Mouse (Mus musculus) brain, adult 2 months (tissue): ENCODE measurements around the gene Plppr1.
A peak's percentile ranks its signal among the peaks of the same experiment; 100 is the strongest.

Experiments
- DNase-seq: peaks from one replicate; pipeline ENCODE4 v3.0.0; 2011; ENCODE audit warnings: low read depth, low spot score

Gene Plppr1

DNA sequence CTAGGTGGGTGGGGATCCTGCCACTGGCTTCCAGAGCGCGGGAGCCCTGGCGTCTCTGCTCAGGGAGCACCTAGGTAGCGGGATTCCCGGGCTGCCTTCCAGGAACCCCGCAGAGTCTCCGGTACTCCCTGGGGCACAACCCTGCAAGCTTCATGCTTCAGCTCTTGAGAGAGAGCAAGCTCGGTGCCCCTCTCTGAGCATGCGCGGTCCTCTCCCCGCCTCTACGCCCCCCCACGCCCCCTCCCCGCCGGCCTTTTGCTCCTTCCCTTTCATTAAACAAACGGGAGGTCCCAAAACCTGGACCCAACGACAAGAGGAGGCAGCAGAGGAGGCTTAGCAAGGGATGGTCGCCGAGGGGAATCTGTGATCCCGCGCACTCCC is at the start of gene Plppr1:
TSS of gene Plppr1 (plus strand) at position 253 of the 381 bp plus-strand sequence.
- DNase-seq = peak; percentile 75

DNA sequence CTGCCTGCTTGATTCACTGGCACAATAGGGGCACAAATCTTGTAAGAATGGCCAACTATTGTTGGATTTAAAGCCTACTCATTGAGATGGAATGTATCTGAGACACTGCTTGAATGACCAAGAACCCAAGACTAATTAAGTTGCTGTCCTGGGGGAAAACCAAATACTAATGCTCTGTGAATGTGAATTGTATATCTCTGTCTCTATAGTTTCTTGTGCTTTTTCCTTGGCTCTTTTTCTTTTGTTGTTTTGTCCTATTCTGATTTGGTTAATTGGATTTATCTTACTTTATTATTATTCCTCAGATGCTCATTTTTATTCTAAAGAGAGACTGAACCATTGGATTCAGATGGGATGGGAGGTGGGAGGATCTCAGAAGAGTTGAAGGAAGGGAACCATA is 42.4 kb upstream of the Plppr1 start:
- DNase-seq = no peak

DNA sequence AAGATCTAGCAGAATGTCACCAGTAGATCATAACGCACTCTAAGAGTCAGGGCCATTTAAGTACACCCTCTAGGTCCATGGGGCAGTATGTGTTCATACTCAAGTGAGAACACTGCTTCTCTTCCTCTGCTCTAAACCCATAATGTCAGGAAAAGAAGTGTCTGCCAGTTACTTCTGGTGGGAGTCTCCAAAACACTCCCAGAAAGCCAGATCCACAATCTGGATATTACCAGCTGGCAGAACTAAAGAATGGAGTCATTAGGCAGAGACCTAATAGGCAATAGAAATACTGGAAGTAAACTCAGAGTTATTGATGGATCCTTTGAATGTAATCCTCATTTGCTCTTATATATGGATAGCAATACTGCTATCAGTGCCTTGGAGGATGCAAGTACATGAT is 35.9 kb upstream of the Plppr1 start:
- DNase-seq = no peak

DNA sequence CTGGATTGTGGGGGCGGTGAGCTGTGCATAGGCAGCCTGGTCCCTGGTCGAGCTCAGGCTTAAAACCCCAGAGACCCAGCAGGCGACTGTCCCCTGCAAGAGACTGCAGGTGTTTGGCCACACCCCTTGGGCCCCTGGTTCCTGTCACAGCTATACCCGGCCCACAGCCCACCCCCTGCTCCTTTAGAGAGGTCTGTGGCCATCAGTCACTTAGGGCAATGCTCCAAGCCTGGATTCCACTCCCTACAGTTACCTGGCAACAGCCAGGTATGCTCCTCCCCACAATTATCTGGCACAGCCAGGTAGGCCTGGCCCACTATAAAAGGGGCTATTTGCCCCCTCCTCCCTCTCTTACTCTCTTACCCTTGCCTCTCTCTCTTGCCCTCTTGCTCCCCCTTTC is 20.8 kb upstream of the Plppr1 start:
- DNase-seq = no peak

DNA sequence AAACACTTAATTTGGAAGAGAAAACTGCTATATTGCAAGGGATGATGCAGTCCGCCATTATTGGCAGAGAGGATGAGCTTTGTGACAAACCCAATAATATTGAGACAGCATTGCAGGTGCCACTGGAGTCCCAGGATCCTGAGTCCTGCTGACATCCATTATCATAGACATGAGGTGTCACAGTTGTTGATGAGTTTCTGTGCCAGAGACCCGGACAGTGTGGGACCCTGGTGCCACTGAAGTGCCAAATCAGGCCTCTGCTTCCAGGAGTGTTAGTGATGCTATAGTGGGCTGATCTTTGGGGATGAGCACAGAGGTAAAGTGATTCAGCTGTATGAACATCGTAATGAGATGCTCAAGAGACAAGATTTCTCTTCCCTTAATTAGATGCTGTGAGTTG is 19.2 kb upstream of the Plppr1 start:
- no peak for DNase-seq

DNA sequence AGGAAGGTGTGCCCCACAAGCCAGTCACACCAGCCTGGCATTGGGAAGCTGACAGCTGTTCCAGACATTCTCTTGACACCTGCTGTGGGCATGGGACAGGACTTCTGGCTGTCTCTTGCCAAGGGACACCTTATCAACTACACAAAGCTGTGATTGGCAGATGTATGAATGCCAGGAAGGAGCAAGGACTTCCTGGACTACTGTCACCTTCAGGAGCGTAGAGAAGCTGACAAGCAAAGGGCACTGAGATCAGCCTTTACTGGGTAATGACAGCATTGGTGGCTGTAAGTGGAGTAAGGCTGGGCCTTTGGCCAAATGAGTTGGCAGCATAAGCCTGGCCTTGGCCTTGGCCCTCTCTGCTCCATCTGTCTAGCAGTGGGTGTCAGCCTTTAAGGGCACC is 17.4 kb upstream of the Plppr1 start:
- DNase-seq = peak; percentile 95

DNA sequence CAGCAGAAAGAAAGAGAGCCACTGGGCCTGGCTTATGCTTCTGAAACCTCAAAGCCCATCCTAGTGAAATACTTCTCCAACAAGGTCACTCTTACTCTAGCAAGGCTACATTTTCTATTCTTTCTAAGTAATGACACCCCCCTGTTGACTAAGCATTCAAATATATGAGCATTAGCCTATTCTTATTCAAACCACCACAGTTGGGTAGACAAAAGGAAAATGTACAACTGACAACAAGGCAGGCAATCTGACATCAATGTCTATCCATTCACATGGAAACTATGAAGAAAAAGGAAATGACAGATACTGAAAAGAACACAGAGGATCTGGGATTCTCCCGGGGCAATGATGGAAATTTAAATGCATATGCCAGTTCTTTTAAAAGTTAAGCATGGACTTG is 8.4 kb upstream of the Plppr1 start:
- DNase-seq = no peak

DNA sequence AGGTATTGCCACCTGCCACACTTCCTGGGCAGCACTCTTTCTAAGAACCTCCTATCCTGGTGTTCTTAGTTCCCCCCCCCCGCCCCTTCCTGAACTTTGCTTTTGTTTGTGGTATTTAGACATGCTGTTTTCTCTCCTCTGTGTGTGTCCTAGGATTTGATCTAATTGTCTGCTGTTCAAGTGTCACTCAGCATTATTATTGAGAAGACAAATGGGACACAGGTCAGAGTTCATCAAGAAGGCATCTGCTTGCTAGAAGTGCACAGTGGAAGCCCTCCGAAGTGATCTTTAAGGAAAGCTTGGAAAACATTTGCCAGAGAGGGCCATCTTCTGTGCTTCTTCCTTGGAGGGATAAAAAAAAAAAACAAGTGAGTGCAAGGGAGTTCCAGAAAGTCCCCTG is 1.2 kb upstream of the Plppr1 start:
- no peak for DNase-seq

DNA sequence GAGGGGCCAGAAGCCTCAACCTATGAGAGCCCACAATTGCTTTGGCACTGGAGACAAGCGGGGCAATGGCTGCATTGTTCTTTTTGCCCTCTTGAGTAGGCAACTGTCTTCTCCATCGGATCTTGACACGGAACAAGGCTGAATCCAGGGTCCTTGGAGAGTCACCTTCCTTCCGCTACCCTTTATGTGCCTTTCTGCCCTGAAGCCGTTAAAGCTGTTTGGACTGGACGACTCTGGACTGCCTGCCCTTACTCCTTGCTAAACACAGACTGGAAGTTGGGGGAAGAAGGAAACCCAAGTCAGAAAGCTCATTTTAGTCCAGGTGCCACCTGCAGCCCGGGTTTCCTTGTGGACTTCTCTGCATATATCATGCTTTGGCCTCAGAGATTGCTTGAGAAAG is 516 bp upstream of the Plppr1 start:
- DNase-seq = no peak

DNA sequence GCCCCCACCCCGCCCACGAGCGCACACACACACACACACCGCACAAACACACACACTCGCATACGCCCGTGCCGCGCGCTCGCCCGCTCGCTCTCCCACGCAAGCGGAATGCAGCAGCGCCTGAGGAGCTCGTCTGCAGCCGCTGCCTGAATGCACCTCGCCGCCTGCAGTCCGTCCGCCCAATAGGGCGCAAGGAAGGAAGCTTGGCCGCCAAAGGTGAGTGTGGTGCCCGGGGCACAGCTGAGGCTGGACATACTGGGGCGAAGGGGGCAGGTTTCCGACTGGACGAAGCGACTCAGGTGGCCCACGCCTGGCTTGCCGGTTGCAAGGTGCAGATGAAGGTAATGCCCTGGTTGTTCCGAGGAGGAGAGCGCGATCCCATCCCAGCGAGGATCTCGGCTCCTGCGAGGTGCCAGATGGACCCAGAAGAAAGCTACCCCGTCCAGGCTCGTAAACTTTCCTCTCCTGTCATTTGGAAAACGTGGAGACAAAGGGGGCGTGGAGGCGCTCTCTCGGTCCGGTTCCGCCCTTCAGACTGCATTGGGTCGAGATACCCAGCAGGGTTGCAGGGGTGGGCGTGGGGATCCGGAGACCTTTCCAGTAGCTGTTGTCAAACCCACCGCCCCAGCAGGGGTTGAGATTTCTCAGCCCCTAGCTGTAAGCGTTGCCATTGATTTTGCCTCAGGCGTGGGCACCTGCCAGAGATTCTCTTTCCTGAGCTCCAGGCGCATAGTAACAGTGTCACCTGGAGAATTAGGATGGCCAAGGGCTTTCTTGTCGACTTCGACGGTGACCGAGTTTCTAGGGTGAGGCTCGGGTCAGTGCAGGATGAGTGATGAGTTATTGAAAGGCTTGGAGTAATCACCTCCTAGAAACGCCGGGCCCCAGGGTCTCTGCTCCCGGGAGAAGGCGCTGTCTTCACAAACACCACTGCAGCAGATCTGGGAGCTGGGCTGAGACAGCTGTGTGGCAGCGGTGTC is 619 bp downstream of the Plppr1 start:
- peak; percentile 75 for DNase-seq

DNA sequence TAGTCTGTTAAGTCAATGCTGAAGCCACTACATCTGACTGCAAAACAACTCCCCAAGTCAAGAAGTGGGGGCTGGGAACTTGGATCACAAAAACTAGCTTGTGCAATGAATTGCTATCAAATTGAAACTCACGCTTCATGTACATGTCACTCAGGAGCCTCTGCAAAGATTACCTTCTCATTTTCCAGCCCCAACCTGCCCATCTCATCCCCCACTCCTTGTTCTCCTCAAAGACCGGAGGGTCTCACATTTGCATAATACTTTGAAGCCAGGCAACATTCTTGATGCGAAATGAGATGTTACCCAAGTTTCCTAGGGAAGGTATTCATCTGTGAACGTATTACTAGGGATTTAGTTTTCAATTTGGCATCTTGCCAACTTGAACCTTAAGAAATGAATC is 10.4 kb downstream of the Plppr1 start:
- no peak for DNase-seq

DNA sequence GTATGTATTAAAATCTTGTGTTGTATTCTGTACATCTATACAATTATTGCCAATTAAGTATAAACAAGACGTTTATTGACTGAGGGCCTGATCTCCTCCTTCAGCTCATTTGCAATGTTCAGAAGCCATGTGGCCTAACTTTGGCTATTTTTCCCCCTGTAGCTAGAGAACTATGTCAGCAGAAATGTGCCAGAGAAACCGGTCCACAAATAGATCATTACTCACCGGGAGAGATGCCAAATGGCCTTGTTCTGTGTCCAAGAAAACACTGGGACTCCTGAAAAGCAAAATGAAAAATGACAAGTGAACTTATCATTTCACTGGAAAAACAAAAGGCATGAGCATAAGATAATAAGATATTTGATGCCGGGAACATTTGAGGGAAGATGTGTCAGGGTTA is 13.8 kb downstream of the Plppr1 start:
- DNase-seq = peak; percentile 97

DNA sequence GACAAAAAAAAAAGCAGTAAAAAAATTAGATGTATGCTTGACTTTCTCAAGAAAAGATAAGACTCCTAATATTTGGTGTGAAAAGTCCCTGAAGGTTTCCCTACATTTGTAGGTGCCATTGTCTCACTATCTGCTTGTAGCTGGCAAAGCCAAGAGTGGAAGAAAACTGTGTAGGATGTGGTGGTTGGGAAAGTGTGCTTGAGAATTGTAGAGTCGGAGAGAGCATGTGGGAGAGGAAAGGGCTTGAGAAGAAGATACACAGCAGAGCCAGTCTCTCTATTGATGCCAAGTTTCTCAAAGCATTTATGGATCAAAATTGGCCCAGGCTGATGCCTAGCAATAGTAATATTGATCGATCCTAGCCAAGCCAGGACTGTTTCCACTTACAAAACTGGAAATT is 16.8 kb downstream of the Plppr1 start:
- peak; percentile 54 for DNase-seq

DNA sequence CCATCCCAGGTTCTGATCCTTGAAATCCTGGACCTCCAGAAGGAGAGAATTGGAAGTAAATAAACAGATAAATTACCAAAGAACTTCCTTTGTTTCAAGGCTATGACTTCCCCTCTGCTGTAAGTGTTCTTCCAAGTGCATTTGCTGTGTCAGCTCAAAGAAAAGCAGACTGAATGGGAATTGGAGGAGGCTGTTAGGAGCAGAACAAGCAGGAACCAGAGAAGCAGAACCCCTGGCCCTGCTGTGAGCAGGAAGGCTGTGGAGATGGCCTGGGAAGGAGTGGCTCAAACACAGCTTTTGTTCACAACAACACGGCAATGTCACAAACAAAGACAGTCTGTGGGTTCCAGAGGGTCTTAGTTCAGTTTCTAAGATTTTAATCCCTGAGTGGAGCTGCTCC is 20.3 kb downstream of the Plppr1 start:
- DNase-seq = no peak

DNA sequence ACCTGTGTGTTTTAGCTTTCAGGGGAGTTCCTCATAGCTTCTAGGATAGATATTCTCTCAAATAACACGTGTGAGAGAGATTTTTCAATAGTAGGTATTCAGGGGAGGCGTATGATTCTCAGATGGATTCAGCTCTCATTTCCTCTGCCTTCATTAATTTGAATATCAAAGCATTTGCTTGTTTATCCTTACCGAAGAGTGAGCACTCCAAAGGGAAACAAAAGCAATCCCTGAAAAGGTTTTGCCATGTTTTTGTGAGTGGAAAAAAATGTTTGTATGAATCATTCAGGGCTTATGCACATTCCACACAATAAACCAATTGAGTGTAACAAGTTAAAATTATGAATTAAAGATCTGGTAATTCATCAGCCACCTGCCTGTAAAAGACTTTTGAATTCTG is 29.1 kb downstream of the Plppr1 start:
- no peak for DNase-seq

DNA sequence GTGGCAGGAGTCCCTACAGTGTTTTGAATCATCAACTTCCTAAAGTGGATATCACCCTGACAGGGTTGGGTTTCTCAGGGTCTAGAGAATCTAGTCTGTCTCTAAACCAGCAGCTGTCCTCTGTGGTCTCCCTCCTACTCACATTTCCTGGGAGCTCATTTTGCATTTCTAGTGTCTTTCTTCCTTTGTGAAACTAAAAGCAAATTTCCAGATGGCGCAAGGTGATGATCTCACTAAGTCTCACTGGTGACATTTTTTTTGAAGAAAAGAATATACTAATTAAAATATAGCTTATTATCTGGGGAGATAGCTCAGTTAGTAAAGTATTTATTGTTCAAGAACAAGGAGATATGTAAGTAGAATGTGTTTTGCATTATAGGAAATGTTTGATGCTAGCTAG is 31.4 kb downstream of the Plppr1 start:
- no peak for DNase-seq

DNA sequence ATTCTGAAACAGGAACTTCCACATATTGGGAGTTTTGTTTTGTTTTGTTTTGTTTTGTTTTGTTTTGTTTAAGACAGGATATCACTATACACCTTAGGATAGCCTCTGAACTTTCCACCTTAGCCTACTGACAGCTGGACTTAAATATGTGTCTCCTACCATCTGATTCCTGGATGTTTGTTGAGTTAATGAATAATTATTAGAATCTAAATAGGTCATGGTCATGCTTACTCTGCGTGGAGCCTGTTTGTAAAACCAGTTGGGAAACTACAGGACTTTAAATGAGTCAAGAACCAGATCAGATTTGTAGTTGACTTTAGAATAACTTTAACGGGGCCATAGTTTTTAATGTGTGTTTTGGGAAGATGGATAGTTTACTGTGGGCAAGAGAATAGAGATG is 40.4 kb downstream of the Plppr1 start:
- no peak for DNase-seq

DNA sequence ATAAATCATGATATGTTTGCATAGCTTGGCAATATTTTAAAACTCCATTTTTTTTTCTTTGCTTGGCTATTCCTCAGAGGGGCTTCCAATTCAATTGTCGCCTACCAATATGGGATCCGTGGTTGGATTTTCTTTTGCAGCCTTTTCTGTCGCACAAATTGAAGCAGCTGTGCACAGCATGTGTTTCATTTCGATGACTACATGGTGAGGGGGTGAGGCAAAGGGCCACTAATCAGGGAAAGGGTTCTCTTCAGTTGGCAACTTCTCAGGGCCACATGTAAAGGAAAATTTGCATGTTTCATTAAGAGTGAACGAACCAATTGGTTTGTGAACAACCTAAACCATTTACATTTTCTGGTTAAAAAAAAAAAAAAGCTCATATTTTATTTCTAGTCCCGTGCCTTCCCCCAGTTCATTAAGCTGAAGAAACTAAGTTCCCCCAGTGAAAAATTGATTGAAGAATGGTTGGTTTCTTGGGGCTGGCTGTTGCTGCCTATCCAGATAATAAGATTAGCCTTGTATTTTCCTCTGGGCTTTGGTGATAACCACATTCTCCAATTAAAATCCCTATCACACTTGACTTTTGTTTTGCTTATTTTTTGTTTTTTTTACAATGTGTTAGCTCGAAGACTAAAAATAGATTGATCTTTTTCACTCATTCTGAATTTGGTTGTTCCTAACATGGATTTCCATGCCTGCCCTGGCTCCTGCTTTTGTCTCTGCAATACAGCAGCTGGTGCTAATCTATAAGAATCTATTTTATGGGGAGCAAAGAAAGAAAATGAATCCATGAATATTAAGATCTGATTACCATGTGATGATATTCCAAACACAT is 43.1 kb downstream of the Plppr1 start:
- DNase-seq = no peak

DNA sequence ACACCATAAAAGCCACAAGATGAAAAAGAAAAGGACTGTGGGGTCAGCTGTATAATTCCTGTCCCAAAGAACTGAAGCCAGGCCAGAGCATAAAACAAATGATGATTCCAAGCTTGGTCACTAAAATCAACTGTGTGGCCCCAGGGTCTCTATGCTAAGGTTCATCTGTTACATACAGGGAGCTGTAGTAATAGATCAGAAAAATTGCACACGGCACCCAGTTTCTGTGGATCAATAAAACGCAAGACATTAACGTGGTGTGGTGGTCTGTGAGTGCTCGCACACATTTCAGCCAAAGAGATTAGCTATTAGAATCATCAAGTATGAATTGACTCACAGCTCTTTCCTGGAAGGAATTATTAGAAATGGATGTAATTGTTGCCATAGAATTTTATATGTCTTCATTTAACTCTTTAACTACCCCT is 43.7 kb downstream of the Plppr1 start:
- no peak for DNase-seq

DNA sequence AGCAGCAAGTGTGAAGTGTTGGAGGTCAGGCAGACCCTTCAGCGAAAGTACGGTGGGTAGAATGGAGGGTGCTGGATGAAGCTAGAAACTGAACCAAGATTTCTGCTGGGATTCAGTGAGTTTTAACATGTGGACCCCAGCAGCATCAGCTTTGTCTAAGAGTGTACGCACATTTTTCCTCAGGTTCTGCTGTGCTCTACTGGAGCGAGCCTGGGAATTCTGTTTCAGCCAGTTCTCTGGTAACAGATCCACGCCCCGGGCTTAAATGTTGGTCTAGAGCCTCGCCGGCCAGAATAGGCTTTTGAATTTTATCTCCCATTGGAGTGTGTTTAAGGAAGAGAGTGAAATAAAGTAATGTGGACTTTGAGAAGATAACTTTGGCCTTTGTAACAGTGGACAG is 45.8 kb downstream of the Plppr1 start:
- DNase-seq = no peak

DNA sequence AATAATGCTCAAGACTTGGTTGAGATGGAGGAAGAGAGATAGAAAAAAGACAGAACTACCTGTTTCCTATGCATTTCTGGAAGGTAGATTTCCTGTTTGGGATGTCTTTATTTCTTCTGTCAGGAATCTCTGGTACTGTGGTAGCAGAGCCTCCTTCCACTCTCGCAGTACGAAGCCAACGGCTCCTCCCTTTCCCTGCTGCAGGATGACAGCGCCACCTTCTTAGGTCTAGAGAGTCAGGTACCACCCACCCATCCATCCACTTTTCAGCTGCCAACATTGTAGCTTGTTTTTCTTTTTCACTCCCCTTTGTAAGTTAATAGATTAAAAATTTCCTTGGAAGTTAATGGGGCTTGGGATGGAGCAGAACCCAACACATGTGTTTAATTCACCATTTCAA is 48.8 kb downstream of the Plppr1 start:
- peak; percentile 44 for DNase-seq

DNA sequence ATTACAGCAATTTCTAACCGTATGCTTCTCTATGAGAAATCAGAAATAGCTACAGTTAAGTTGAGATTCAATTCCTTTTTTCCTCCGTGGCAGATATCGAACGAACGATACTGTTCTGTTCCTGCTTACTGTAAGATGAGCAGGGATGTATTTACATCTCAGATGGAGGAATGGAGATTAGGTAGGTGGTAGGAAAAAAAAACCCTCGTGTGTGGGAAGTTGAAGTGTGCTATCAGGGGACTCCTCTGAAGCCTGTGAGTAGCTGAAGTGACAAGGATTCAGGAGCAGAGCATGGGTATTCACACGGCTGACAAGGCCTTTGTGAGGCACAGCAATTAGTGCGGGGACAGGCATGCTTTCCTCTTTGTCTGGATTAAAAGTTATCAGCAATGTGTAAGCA is 49.3 kb downstream of the Plppr1 start:
- peak; percentile 75 for DNase-seq

DNA sequence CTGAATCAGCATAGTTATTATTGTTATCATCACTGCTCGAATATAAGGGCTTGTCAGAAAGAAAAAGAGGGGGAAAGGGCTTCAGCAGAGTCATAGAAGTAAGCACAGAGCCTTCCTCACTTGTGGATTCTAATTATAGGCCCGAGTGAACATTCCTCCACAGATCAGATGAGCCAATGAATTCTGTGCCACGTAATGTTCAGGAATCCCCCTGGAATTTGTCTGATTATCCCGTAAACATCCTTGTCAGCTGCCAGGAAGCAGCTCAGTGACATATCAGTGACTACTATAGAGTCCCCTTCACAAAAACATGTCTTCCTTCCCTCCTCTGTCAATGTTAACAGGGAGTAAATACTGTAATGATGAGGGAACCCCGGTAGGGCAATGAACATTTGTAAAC is 50.9 kb downstream of the Plppr1 start:
- DNase-seq = no peak
